Mouse (Mus musculus): ENCODE data around the gene Ankrd24.
"Not testable (repeated sequence)": the region's sequence is repeated elsewhere in the genome, so short reads cannot be mapped to it uniquely, and the experiment has no call there.

Ankrd24 gene

GRCm38 (mm10) chr10:81605666-81605973, 22.7 kb upstream of the Ankrd24 start:
- no peak for DNase-seq (ENCODE audit: low read depth, low spot score)

DNA sequence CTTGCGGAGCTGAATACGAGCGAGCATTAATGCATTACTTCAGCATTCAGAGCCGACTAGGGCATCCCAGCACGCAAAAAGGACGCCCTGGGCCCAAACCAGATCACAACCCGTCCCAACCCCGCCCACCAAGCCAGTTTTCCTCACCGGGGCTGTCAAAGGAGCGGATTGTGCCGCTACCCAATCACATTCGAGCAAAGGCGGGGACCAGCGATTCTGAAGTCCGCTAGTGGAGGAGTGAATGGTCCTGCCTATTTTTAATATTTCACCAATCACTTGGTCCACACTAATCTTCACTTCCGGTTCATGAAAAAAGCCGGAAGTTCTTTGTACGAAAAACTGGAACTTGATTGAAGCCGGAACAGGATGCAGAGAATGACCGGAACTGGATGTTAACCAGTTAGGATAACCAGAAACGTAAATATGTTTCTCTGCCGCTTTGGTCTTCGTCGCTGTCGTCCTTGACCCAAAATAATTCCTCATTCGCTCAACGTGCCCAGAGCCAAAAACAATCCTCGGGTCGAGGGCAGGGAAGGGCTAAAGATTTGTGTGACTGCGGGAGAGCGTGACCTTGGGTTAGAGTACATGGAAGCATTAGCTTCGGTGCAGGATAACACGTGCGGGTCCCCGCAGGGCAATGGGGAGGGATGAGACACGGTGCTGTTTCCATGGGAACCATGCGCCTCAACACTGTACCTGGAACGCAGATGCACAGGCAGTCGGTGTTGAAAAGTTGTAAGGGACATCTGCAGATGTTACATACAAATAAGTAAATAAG, 22.2 kb upstream of the Ankrd24 start, which contains the start of gene BC025920:
BC025920 (plus strand) TSS at position 297 of the 778 bp plus-strand sequence.
- peak; percentile 97 for DNase-seq (ENCODE audit: low read depth, low spot score)

DNA sequence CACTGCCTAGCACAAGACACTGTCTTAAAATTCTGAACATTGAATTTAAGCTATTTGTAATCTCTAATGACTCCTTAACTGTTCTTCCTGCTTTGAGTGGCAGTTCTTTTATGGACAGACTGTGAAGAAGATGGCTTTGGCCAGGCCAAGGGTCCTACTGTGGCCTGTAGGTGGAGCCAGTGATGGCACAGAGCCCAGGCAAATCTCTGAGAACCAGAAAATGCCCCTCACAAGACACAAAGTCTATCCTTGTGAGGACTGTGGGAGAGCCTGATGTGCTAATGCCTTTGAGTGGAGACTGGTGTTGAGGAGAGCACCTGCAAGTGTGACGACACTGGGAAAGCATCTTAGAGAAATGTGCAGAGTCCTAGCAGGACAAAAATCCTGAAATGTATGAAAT, 20.0 kb upstream of the Ankrd24 start:
- no peak for DNase-seq (ENCODE audit: low read depth, low spot score)

DNA sequence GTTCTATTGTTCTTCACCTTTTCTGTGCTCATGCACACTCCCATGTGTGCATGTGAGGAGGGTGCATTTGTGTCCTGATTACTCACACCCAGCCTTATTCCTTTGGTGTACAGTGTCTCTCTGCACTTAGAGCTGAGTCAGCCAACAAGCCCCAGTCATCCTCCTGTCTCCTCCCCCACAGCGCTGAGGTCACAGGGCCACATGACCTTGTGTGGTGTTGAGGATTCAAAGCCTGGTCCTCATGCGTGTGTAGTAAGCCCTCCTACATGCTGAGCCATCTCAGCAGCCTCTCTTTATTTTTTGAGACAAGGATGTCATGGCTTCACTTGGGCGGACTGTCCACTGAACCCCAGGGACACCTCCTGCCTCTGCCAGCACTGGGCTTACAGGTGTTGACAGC, 15.6 kb upstream of the Ankrd24 start:
- DNase-seq (ENCODE audit: low read depth, low spot score), result no peak

DNA sequence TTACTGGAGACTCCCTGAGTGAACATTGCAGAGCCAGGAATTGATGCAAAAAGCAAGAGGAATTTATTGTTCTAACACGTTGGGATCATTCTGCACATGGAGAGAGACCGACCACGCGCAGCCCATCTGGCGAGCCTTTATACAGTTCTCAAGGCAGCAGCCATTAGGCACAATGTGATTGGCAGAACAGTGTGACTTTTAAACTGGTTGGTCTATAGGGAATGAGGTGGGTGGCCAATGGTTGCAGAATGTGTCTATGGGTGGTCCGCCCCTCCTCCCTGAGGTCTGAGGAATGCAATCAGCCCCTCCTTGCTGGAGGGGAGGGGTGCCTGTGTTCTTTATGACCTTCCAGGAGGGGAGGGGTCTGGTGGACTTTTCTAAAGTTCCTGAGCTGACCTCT, 12.9 kb upstream of the Ankrd24 start:
- no peak for DNase-seq (ENCODE audit: low read depth, low spot score)

DNA sequence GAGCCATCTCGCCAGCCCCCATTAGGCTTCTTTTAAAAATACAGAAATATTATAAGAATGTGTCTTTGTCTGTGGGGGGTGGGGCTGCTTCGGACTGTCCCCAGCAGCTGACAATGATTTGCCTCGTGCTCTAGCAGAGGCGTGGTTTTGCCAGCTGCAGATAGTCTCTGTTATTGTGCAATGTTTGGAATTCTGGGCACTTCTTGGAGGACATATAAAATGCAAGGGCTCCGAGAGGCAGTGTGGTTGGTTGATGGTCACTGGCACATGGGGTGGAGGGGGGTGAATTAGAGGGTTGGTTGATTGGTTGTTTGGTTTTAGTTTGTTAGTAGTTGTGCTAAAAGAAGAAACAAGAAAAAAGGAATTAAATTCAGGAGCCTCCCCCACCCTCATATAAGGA, 8.4 kb upstream of the Ankrd24 start:
- no peak for DNase-seq (ENCODE audit: low read depth, low spot score)

DNA sequence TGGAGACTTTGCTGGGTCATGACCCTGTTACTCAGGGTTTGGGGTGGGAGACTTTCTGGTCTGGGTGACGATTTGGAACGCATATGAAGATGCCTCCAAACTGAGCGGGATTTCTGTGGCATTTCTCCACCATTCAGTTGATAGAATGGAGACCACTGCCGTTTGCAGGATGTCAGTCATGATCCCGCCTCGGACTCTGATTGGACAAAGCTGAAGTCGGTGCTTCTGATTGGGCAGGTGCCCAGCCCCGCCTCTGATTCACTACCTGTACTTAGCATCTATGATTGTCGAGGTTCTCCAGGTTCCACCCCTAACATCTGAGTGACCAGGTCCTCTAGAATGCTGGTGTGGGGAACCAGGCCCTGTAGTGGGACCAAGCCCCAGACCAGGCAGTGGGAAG, 7.6 kb upstream of the Ankrd24 start:
- no peak for DNase-seq (ENCODE audit: low read depth, low spot score)

- DNase-seq (ENCODE audit: low read depth, low spot score), result no peak
Measured at GRCm38 (mm10) chr10:81623441-81623840, 4.9 kb upstream of the Ankrd24 start.

- no peak for DNase-seq (ENCODE audit: low read depth, low spot score)
Measured at GRCm38 (mm10) chr10:81626101-81626993, 2.0 kb upstream of the Ankrd24 start.

DNA sequence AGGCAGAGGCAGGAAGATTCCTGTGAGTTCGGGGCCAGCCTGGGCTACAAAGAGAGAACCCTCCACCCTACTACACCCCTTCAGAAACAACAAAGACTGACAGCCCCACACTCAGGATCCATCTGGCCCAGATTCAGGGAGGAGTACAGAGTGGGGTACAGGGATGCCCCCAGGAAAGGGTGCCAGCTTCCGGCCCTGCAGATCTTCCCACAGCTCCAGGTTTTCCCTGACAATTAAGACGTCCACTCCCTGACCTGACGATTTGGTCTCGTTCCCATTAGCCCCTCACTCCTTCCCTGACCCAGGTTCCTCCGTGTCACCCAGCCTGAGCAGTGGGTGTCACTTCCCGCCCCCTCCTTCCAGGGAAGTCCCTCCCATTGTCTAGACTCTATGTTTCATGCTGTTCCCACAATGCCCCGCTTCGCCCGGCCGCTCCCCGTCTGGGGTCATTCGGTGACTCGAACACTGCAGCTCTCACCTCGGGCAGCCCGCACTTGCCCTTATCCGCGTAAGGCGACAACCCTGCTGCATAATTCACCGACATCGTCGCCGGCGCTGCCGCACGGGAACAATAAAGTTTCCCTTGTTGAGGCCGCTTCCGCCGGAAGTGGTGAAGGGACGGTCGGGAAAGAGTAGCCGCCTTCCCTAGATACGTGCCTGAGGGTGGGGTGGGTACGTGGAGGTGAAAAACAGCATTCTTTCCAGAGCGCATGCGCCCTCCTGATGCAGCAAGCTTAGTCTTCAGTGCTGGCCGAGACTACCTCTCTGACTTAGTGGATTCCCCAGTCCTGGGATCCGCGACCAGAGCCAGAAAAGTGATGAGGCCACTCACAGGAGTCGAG, 1.1 kb upstream of the Ankrd24 start, which contains the start of gene Sirt6:
Sirt6 (minus strand) TSS at position 804 of the 842 bp plus-strand sequence.
- DNase-seq (ENCODE audit: low read depth, low spot score), result peak; percentile 94

DNA sequence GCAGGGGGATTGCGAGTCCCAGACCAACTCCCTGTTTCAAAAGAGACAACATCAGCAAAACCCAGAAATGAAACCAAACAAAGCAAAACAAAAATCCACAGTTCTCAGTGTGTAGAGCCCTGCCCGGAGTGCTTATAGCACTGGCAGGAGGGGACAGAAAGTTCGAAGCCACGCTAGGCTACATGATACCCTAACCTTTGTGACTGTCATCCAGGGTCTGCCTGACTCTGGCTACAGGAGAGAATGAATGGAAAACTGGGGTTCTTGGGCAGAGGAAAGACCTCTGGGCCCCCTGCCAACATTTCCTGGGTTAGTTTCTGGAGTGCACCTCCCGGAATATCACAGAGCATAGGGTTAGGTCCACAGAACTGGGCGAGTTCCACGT, 512 bp upstream of the Ankrd24 start:
- no peak for DNase-seq (ENCODE audit: low read depth, low spot score)

- DNase-seq (ENCODE audit: low read depth, low spot score), result peak; percentile 63
Measured at GRCm38 (mm10) chr10:81633253-81634099, 5.1 kb downstream of the Ankrd24 start.

- DNase-seq (ENCODE audit: low read depth, low spot score), result no peak
Measured at GRCm38 (mm10) chr10:81636338-81636737, 8.0 kb downstream of the Ankrd24 start.

DNA sequence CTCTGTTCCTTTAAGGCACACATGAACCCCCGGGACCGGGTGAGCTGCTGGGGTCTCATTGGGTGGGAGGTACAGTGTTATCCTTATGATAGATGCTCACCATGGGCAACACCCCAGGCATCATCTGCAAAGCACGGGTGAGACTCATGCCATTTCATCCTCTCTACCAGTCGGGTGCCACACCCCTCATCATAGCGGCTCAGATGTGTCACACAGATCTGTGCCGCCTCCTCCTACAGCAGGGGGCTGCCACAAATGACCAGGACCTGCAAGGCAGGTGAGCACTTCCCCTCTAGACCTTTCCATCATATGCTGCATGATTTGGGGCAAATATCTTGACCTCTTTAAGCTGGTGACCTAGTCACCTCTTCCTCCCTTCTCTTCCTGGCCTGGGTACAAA, 9.8 kb downstream of the Ankrd24 start:
- DNase-seq (ENCODE audit: low read depth, low spot score), result no peak

DNA sequence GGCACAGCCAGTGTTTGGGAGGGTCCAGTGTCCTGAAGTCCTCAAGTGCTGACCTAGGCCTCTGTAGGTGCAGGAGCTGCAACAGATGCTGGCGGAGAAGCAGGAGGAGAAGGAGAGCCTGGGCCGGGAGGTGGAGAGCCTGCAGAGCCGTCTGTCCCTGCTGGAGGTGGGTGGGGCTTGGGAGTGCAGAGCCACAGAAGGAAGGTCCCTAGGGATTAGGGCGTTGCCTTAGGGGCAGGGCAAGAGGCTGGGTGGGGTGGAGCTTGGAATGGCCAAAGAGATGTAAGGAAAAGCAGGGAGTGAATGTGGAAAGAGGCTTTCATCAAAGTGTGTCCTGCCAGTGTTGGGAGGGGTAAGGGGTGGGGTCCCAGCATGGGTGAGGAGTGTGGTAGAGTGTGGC, 12.5 kb downstream of the Ankrd24 start:
- DNase-seq (ENCODE audit: low read depth, low spot score), result not testable (repeated sequence)

DNA sequence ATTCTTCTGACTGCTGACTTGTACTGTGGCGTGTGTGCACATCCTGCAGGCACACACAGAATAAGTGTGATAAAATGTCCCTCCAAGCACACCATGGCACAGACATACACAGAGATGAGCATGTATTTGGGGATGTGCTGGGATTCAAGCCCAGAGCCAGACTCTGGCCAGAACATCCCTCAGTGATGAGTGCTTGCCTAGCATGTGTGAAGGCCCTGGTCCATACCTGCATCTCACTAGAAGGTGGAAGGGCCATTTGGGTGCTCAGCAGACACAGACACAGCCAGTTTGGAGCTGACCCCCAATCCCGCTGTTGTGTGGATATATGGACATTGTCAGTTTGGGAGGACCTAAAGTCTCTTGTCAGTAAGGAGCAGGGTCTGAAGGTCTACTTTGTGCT, 13.2 kb downstream of the Ankrd24 start:
- DNase-seq (ENCODE audit: low read depth, low spot score), result no peak

GRCm38 (mm10) chr10:81641978-81642647, 13.8 kb downstream of the Ankrd24 start:
- DNase-seq (ENCODE audit: low read depth, low spot score), result no peak

GRCm38 (mm10) chr10:81642648-81643448, 14.5 kb downstream of the Ankrd24 start:
- no peak for DNase-seq (ENCODE audit: low read depth, low spot score)

GRCm38 (mm10) chr10:81643449-81644055, 15.2 kb downstream of the Ankrd24 start:
- DNase-seq (ENCODE audit: low read depth, low spot score), result peak; percentile 89
